Mouse (Mus musculus) cerebellum, adult 18-20 months (tissue): ENCODE measurements around the gene Sult2a8.
"Not testable (repeated sequence)": the region's sequence is repeated elsewhere in the genome, so short reads cannot be mapped to it uniquely, and the experiment has no call there.

Experiments
- DNase-seq, 2 experiments: peaks; one replicate each; pipeline ENCODE4 v3.0.0; 2021

The Sult2a8 gene

GRCm38 (mm10) chr7:14446534-14446933 is at the start of gene Sult2a8:
Sult2a8 (minus strand) TSS chr7:14446769.
- no peak for DNase-seq

- DNase-seq = no peak
Measured at GRCm38 (mm10) chr7:14494130-14494529, 47.6 kb upstream of the Sult2a8 start, which contains the start of gene Sult2a7. Sult2a7 (minus strand) TSS chr7:14494230.

- no peak for DNase-seq
Measured at GRCm38 (mm10) chr7:14492886-14493285, 46.3 kb upstream of the Sult2a8 start.

GRCm38 (mm10) chr7:14439581-14439980 is 7.0 kb downstream of the Sult2a8 start:
- DNase-seq = no peak

- no peak for DNase-seq
Measured at GRCm38 (mm10) chr7:14438484-14438883, 8.1 kb downstream of the Sult2a8 start.

- no peak for DNase-seq
Measured at GRCm38 (mm10) chr7:14438029-14438428, 8.5 kb downstream of the Sult2a8 start.

GRCm38 (mm10) chr7:14399363-14399762 is 47.2 kb downstream of the Sult2a8 start:
- not testable (repeated sequence) for DNase-seq

GRCm38 (mm10) chr7:14396462-14396861 is 50.1 kb downstream of the Sult2a8 start:
- no peak for DNase-seq
